Mouse (Mus musculus) testis, adult 2 months (tissue): Measurements from ENCODE around the gene Med31.

ENCODE experiments used
- CTCF ChIP-seq: fragments of 200-500 bp; IDR thresholded peaks from 2 replicates; pipeline ENCODE4 v1.5.1; 2012; ENCODE audit warnings: low read depth, mild to moderate bottlenecking, inconsistent platforms, low read length, moderate library complexity; ENCODE audit not compliant: control insufficient read depth, insufficient read depth, insufficient replicate concordance
- POLR2A ChIP-seq: fragments of 200-500 bp; IDR thresholded peaks from 2 replicates; pipeline ENCODE4 v1.6.1; 2012; ENCODE audit warnings: low read depth, mild to moderate bottlenecking, inconsistent platforms, low read length, moderate library complexity; ENCODE audit not compliant: control insufficient read depth

DNA sequence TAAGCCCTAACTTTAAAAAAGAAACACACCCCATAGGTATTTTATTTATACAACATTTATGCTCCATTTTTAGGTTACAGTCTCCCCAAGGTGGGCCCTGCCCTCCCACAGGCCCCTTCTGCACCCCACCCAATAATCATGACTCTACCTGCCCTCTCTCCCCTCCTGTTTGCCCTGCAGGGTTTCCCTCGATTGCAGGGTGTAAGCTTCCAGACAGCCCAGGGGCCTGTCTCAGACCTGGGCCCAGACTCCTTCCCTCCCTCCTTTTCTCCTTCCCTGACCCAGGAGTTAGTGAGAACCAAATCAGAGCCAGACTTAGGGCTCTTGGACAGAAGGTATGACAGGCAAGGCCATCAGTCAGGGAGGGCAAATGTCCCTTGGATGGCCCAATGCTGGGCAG lies 17.6 kb upstream of the Med31 start:
- TF ChIP-seq CTCF (no peak), POLR2A (no peak)
